Comparison of ENCODE assay signal across 8 mouse cellular contexts in the genomic region with DNA sequence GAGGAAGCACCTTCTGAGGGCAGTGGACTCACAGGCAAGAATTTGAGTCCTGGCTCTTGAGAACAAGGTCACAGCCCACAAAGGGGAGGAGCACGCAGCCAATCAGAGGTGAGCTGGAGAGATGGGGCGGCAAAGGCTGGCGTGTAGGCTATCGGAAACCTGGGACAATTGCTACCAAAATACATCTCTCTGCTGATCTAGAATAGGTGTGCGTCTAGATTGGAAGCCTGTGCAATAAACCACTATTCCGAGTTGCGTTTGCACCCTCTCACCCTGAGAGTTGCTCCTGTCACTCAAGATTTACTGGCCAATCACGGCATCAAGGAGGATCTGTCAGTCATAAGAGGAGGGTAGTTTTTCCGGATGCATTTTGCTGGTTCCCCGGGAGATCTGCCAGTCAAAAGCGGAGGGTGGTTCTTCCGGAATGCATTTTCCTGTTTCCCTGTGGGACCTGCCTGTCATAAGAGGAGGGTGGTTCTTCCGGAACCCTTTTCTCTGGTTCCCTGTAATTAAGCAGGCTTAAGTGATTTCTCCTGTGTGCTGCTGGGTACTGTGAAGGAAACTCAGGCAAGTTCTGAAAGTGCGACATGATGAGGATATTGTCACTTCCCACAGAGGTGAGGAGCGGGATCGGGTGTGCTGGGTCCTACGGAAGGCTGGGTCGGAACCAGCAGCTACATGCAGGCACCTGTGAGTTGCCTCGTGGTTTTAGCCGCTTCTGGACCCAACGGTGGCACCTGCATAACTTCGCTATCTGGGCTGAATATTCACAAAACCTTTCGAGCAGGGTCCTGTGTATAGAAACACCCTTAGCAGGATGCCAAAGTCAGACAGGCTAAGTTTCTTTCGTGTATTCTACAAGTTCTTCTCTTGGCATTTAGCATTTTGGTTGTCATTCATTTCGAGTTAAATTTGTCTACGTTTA.
DNase-seq lines count a peak whose midpoint lies in the region; ATAC-seq and TF ChIP-seq lines count a peak whose summit lies in the region.
"Not testable (repeated sequence)": the region's sequence is repeated elsewhere in the genome, so short reads cannot be mapped to it uniquely, and the experiment has no call there.

No protein-coding gene starts in this region.

- TF ChIP-seq CTCF in liver, embryonic 14.5 days (IDR thresholded peaks at IDR 0.05; ENCODE audit: low read depth); stomach, postnatal 0 days (IDR thresholded peaks at IDR 0.05; ENCODE audit: low read depth): not testable (repeated sequence)

- 4% methylated on average over 24 of the region's 26 CpGs for WGBS in forebrain, embryonic 10.5 days
- WGBS in heart, embryonic 15.5 days = 3% methylated on average over 26 of the region's 26 CpGs
- WGBS in liver, embryonic 14.5 days (ENCODE audit: insufficient replicate concordance) = 3% methylated on average over 20 of the region's 26 CpGs
- WGBS in neural tube, embryonic 11.5 days = 3% methylated on average over 21 of the region's 26 CpGs
- WGBS in stomach, postnatal 0 days = 1% methylated on average over 22 of the region's 26 CpGs

- H3K4me1 ChIP-seq in forebrain, embryonic 10.5 days; heart, embryonic 15.5 days (replicated peaks); liver, embryonic 14.5 days (replicated peaks; ENCODE audit: control insufficient read depth in 2 of 2, insufficient read depth in 2 of 2, low read length in 1 of 2); neural tube, embryonic 11.5 days (ENCODE audit: control insufficient read depth, insufficient read depth, low read length); stomach, postnatal 0 days (replicated peaks; ENCODE audit: control insufficient read depth, insufficient read depth): not testable (repeated sequence)

- DNase-seq in CD8-positive naive resting alpha-beta T cell, adult 2 months (ENCODE audit: low read depth in 2 of 2, low spot score in 2 of 2) = peak; percentile 72 to 80
- DNase-seq in c-Kit-positive CD71-negative TER-119-negative erythroid progenitor cells, embryonic 14.5 days (ENCODE audit: low read depth) = peak; percentile 76
- peak; percentile 84 for DNase-seq in forebrain, embryonic 10.5 days (ENCODE audit: extremely low spot score, low spot score)
- peak; percentile 92 to 95 for DNase-seq in kidney, postnatal 25 days
- DNase-seq in liver, embryonic 14.5 days (ENCODE audit: low read depth in 3 of 3, low spot score in 3 of 3) = peak; percentile 78 to 83 (median 81)
- DNase-seq in neural tube, embryonic 11.5 days (ENCODE audit: low spot score) = peak; percentile 88
- peak; percentile 89 for DNase-seq in stomach, postnatal 0 days (ENCODE audit: low spot score)

- not testable (repeated sequence) for H3K27me3 ChIP-seq in forebrain, embryonic 10.5 days (ENCODE audit: poor library complexity, severe bottlenecking); heart, embryonic 15.5 days; liver, embryonic 14.5 days (ENCODE audit: control insufficient read depth, insufficient read depth, low read length); neural tube, embryonic 11.5 days (ENCODE audit: control insufficient read depth, insufficient read depth, low read length); stomach, postnatal 0 days (ENCODE audit: control insufficient read depth, insufficient read depth, low read length)

- H3K36me3 ChIP-seq in forebrain, embryonic 10.5 days (replicated peaks); heart, embryonic 15.5 days; liver, embryonic 14.5 days (replicated peaks; ENCODE audit: control insufficient read depth, insufficient read depth, low read depth); neural tube, embryonic 11.5 days (ENCODE audit: control insufficient read depth, insufficient read depth, low read length); stomach, postnatal 0 days (ENCODE audit: control insufficient read depth, insufficient read depth, low read length): not testable (repeated sequence)

- H3K27ac ChIP-seq in forebrain, embryonic 10.5 days = peak overlapping the region; percentile 82
- peak overlapping the region; percentile 81 for H3K27ac ChIP-seq in heart, embryonic 15.5 days
- H3K27ac ChIP-seq in liver, embryonic 14.5 days; neural tube, embryonic 11.5 days (ENCODE audit: low read depth, low read length); stomach, postnatal 0 days (replicated peaks): not testable (repeated sequence)

- ATAC-seq in heart, embryonic 15.5 days (replicated peaks; ENCODE audit: insufficient number of reproducible peaks, insufficient read depth, low FRiP score, low read depth) = peak; percentile 99
- ATAC-seq in liver, embryonic 14.5 days (ENCODE audit: insufficient read depth) = peak; percentile 100
- peak; percentile 98 for ATAC-seq in neural tube, embryonic 11.5 days (ENCODE audit: insufficient read depth, low FRiP score, low TSS enrichment)
- peak; percentile 100 for ATAC-seq in stomach, postnatal 0 days (ENCODE audit: low FRiP score, low TSS enrichment)

- peak overlapping the region; percentile 56 for H3K4me3 ChIP-seq in forebrain, embryonic 10.5 days
- H3K4me3 ChIP-seq in heart, embryonic 15.5 days = peak overlapping the region; percentile 57
- H3K4me3 ChIP-seq in liver, embryonic 14.5 days (ENCODE audit: insufficient read depth in 1 of 2, low read depth in 2 of 2, low read length in 2 of 2) = peak overlapping the region; percentile 57 to 89
- peak overlapping the region; percentile 39 for H3K4me3 ChIP-seq in neural tube, embryonic 11.5 days (ENCODE audit: low read depth, low read length)
- peak overlapping the region; percentile 47 for H3K4me3 ChIP-seq in stomach, postnatal 0 days (ENCODE audit: low read depth, low read length)

- H3K4me2 ChIP-seq in heart, embryonic 15.5 days = peak overlapping the region; percentile 47
- peak overlapping the region; percentile 39 for H3K4me2 ChIP-seq in liver, embryonic 14.5 days (ENCODE audit: low read depth)
- H3K4me2 ChIP-seq in neural tube, embryonic 11.5 days (ENCODE audit: low read depth) = peak overlapping the region; percentile 24; the same call in 1 of the 2 replicates
- H3K4me2 ChIP-seq in stomach, postnatal 0 days (replicated peaks; ENCODE audit: low read depth) = peak overlapping the region; percentile 29; the same call in 1 of the 2 replicates

- H3K9me3 ChIP-seq in forebrain, embryonic 10.5 days; heart, embryonic 15.5 days (replicated peaks); liver, embryonic 14.5 days (ENCODE audit: control insufficient read depth, low read length); neural tube, embryonic 11.5 days (ENCODE audit: control insufficient read depth, low read length); stomach, postnatal 0 days (ENCODE audit: control insufficient read depth, low read length): not testable (repeated sequence)

- H3K9ac ChIP-seq in heart, embryonic 15.5 days = peak overlapping the region; percentile 56
- H3K9ac ChIP-seq in liver, embryonic 14.5 days (replicated peaks) = peak overlapping the region; percentile 61
- peak overlapping the region; percentile 29; the same call in 1 of the 2 replicates for H3K9ac ChIP-seq in neural tube, embryonic 11.5 days (ENCODE audit: low read length)
- H3K9ac ChIP-seq in stomach, postnatal 0 days (ENCODE audit: low read length) = peak overlapping the region; percentile 52

- TF ChIP-seq EP300 in liver, embryonic 14.5 days (IDR thresholded peaks at IDR 0.05; ENCODE audit: low read depth); stomach, postnatal 0 days (optimal IDR thresholded peaks at IDR 0.05): not testable (repeated sequence)
